Mouse (Mus musculus): ENCODE measurements around the gene Trim40.
A peak's percentile ranks its signal among the peaks of the same experiment; 100 is the strongest.

Gene Trim40

DNA sequence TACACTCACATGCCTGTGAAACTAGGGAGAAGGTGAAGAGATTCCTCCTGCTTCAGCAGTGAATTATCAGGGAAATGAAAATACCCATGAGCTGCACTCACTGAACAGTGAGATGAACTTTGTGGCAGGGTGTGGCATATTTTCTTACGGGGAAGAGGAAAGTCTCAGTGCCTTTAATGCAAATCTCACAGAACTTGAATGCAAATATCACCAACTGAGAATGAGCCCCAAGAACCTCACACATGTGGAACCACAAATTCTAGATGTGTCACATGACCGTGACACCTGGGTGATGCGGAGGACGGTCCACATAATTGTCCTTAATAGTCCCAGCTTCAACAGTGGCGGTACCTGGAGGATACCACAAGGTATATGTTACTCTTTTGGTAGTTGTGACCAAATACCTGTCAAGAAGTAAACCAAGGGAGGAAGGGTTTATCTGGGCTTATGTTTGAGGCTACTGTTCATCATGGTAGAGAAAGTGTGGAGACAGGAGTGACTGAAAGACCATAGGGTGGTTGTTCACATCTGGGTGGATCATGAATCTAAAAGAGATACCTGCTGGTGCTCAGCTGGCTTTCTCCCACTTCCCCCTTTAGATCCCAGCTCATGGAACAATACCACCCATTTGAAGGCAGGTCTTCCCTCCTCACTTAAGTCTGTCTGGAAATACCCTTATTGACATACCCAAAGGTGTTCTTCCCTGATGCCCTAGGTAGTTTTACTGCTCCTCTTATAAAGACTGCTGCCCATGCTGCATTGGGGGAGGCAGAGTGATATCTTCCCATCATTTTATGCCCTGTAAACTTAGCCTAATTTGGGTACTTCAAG is at the start of gene Trim40:
Gene Trim40 (minus strand): TSS at position 51 of the 831 bp plus-strand sequence.
- no peak for DNase-seq (ENCODE audit: low spot score)

DNA sequence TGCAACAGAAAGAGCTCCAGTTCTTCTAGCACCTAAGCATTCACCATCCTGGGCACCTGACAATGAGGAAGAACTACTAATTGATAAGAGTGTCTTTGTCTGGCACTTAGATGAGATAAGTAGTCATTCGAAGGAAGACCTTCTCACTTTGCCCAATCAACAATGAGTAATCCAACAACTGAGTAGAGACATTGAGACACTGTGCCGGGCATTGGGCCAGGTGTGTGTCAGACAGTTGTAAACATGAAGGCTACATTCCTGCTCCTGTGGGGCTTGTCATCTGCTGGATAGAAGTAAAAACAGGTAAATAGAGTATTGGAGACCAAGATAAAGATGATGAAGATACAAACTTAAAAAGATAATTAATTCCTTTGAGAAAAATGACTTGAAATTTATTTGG is 48.1 kb upstream of the Trim40 start:
- no peak for DNase-seq (ENCODE audit: low spot score)

DNA sequence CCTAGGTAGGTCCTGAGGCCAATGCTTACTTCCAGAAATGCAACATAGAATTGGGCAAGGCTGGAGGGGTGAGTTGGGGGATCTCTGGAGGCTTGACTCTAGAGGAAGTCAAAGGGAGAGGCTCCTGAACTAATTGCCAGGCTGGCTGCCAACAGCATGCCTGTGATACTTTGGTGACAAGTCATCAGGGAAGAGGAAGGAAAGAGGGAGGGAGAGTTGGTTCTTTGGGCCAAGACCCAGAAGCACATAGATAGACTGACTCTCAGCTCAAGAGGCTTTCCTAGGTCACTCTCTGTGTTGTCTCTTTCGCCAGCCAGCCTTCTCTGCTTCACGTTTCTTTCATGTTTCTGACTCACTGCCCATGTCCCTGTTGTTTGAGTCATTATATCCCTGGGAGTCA is 41.9 kb upstream of the Trim40 start:
- DNase-seq (ENCODE audit: low spot score) = no peak

DNA sequence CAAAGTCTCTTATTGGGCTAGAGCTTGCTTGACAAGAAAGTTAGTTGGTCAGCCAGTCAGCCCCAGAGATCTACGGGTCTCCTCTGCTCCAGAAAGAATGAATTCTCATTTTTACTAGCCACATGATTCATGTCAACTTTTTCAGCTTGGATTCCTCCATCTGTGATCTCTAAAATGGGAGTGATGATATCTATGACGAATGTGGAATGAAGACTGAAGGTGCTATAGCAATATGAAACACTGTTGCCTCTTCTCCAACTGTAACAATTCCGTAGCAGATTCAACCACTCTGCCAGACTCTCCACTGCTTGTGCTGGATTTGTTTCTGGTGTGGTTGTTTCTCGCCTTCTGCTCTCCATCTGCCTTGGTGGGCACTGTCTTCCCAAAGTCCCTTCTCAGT is 41.2 kb upstream of the Trim40 start:
- DNase-seq (ENCODE audit: low spot score) = no peak

DNA sequence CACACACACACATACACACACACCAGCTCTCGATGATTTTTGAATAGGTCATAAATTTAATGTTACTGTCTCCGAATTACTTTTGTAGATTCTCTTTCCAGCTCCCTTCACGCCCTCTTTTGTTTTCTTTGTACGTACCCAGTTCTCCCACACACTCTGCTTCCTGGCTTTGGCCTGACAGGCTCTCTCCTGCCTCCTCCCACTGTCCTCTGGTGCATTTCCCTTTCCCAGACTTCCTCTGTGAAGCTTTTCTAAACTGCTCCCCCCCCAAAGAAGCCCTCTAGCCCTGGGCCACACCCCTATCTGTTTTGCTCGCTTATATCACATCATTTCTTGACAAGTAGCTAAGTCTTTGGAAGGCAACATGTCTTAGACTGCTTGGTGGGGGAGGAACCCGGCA is 40.3 kb upstream of the Trim40 start:
- DNase-seq (ENCODE audit: low spot score) = no peak

DNA sequence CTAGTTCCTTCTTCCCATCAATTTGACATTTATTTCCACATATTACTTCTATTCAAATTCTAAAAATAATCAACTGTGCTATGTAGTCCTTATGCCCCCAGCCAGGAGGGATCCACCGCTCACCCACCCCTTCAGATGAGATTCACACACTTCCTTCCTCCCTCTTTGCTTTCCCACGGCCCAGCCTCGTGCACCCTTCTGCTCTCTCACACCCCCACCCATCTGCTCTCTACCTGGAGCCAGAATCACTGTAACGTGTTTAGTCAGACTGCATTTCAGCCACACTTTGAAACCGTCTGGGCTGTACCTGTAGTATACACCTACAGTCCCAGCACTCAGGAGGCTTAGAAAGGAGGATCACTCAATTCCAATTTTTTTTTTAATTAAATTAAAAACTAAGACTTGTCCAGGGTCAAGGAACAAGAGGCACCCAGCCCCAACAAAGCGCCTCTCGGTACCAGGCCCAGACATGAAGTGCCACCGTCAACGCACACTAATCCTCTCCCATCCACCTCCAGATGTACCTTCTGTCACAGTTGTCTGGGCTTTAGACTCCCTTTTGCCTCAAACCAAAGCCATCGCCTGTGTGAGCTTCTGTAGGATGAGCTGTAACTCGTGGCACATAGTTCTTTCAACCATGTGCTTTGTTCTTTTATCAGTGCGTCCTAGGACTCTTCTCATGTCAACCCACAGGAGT is 39.5 kb upstream of the Trim40 start:
- DNase-seq (ENCODE audit: low spot score) = no peak

DNA sequence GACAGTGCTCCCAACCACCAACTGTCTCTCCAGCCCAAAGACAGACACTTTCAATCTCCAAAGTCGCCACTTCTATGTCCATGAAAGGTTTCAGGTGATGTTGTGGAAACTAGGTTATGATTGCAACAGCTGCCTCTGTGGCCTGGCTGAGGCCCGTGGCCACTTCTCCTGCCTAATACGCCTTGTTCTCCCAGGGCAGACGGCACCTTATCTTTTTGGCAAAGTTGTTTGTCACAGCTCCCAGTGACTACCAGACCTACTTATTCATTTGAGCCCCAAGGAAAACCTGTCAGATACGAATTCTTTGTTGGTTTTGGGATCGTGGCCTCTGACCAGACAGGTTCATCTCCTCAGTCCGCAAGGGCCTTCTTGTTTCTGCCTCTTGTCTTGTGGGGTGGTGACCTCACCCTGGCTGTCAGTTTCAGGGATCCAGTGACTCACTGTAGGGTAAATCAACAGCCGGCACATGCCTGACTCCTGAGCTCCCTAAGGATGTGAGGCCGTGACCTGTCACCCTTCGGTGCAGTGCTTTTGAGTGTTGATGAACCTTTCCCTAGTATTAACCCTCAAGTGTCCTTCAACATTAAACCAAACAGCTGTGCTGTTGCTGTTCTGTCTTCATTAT is 37.7 kb upstream of the Trim40 start:
- DNase-seq (ENCODE audit: low spot score) = peak; percentile 30

DNA sequence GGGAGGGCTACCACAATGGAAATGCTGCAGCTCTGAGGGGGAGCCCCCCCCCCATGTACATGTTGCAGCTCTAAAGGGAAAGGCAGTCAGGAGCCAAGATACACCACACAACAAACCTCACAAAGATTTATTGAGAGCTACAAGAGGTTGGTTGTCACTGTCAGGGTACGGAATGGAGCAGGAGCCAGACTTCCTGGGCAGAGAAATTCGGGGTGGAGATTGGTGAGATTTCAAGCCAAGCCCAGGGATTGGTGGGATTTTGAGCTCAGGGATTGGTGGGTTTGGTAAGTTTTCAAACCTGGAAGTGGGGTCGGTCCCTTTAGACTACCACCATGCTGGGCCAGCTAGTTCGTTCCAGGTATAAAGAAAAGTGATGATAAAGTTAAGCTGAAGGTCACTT is 33.6 kb upstream of the Trim40 start:
- DNase-seq (ENCODE audit: low spot score) = no peak

DNA sequence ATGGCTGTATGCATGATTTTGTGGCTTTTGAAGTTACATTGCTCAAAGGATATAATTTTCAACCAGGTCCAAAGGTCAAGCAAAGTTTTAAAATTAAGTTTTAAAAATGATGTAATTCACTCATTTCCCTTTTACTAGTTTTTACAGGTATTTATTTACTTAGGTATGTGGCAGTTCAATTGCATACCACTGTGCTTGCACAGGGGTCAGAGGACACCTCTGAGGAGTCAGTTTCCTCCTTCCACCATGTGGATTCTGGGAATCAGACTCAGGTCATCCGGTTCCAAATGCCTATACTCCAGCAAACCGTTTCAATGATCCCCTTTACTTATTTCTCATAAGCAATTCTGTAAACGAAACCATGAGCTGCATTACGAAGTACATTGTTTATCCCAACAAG is 32.8 kb upstream of the Trim40 start:
- no peak for DNase-seq (ENCODE audit: low spot score)

DNA sequence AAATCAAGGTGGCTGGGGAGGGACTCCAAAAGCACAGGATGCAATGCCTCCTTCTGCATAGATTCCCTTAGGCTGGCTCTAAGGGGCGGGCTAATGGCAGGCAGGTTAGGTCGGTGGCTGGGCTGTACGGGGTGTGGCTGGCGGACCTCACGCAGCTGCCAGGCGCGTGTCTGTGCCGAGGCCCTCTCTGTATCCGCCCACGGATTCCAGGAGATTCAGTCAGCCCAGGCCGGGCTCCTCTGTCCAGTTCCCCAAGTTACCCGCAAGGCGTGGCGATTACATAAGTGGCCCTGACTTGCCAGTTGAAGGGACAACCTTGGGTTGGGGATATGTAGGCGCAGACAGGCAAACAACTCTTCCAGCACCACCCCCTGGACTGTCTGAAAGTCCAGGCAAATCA is 30.3 kb upstream of the Trim40 start:
- DNase-seq (ENCODE audit: low spot score) = no peak

DNA sequence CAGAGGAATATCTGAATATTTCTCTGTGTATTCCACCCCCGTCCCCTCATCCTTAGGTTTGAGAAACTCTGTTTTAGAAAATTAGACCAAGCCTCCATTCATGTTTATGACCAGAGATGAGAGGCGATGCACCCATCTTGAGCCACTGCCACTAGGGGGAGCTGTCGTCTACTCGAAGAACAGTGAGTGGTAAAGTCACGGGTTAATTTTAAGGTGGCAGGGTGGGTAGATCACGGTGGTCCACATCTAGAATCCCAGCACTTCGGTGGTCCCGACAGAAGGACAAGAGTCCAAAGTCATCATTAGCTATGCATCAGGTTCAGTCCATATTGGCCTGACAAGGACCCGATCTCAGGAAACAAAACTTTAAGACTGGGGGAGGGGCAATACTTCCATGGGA is 25.2 kb upstream of the Trim40 start:
- peak; percentile 76 for DNase-seq (ENCODE audit: low spot score)

DNA sequence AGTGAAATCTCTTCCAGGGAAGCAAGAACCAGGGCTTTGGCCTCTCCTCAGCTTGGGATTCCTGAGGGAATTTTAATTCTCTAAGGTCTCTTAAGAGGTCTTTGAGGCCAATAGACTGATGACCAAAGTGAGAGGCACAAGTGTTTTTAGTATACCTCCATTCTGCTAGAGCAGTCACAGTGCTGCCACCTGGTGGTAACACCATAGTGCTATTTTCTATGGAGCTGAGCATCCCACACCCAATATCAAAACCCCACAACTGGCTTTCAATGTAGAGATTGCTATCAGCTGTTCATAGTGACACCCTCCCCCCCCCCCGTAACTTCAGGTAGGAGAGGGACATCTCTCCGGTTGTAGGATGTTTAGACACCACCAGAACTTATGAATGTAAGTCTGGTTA is 24.2 kb upstream of the Trim40 start:
- peak; percentile 90 for DNase-seq (ENCODE audit: low spot score)

DNA sequence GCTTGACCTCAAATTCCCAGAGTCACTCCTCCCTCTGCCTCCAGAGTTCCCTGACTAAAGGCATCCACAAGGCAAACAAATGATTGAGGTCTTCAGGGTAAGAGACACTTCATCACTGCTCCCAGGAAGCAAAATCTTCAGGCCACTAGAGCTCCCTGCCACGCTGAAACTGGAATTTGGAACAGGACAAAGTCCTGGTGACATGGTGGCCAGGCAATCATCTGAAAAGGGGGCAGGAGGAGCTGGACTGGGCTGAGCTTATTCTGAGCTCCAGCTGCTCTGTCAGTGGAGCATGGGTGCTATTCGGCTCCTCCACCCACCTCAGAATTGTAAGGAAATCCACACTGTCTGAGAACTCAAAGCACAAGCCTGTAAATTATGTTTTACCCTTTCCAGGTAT is 22.1 kb upstream of the Trim40 start:
- DNase-seq (ENCODE audit: low spot score) = no peak

DNA sequence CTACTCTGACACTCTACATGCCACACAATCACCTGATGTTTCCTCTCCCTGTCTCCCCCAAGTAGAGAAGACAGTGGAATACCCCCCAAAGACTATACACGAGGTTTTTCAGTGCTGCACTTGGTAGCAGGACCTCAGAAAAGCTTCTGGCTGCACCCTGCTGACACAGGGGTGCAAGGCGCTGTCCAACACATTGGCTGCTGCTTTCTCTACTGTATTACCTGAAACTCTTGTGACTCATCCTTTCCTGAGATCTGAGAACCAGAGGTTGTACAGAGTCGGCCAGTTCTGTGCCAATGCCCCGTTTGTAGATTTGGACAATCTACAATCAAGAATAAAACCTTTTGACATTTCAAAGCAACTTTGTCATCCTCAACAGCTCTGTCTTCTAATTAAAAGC is 19.9 kb upstream of the Trim40 start:
- DNase-seq (ENCODE audit: low spot score) = no peak

DNA sequence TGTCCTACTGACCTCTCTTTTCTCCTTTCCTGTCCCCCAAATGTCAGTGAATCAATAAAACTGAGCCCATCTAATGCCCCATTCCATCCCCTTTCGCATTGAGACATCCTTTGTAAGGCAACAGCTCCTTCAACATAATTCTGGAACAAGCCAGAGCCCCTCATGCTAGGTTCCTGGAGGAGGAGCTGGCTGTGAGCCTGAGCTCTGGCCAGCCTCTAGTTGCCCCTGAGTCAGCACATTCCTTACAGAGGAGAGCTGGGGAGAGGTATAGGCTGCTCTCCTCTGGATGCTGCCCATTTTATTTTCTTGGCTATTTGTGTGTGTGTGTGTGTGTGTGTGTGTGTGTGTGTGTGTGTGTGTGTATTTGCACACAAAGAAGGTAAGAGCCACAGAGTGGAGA is 18.3 kb upstream of the Trim40 start:
- DNase-seq (ENCODE audit: low spot score) = peak; percentile 22

DNA sequence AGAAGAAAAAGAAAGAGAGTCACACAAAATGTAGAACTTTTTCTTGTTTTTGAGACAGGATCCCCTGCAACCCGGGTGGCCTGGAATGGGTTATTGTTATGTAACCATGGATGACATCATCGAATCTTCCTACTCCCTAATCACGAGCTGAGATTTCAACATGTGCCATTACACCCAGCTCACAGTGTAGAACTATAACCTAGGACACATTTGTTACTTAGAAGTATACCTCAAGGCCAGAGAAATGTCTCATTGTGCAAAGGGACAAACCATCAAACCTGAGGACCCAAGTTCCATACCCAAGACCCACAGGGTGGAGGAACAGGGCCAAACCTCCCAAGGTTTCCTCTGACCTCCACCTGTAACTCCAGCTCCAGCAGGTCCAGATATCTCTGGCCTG is 13.7 kb upstream of the Trim40 start:
- no peak for DNase-seq (ENCODE audit: low spot score)

DNA sequence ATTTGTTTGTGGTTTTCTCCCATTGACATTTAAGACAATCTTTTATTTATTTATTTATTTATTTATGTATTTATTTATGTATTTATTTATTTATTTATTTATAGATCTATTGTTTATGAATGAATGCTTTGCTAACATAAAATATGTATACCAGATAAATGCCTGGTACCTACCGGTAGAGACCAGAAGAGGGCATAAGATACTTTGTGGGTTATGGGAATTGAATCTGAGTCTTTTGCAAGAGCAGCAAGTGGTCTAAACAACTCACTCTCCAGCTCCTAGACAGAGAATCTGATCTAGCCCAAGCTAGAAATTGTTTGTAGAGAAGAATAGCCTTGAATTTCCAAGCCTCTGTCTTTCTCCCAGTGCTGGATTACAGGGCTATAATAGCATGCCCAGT is 10.8 kb upstream of the Trim40 start:
- no peak for DNase-seq (ENCODE audit: low spot score)

DNA sequence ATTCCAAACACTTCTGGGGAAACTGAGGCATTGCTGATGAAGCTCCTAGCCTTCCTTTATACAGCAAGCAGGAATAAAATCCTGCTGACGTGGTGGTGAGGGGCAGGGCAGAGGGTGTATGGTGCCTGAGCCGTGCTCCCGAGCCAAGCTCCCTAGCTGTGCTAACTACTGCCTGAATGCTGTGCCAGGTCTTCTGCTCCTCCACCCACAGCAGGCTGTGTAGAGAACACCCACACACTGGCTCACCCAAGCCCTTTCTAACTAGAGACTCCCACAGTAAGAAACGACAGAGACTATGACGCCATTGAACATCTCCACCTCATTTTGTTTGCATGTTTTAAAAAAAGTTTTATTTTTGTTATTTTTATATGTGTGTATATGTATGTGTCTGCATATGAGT is 10.1 kb upstream of the Trim40 start:
- DNase-seq (ENCODE audit: low spot score) = no peak

DNA sequence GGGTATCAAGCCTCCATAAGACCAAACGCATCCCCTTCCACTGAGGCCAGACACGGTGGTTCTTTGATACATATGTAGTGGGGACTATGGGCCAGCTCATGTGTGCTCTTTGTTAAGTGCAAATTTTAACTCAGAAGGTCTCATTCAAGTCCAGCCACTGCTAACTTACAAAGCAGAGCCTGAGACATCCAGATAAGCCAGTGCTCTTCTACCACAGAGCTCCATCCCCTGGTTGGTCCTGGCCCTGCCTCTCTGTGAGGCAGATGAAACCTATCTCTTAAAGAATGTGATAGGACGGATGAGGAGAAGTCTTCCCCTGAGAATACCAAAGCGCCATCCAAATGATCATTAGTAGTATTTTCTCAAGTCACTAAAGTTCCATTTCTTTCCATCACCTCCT is 9.5 kb upstream of the Trim40 start:
- DNase-seq (ENCODE audit: low spot score) = no peak

DNA sequence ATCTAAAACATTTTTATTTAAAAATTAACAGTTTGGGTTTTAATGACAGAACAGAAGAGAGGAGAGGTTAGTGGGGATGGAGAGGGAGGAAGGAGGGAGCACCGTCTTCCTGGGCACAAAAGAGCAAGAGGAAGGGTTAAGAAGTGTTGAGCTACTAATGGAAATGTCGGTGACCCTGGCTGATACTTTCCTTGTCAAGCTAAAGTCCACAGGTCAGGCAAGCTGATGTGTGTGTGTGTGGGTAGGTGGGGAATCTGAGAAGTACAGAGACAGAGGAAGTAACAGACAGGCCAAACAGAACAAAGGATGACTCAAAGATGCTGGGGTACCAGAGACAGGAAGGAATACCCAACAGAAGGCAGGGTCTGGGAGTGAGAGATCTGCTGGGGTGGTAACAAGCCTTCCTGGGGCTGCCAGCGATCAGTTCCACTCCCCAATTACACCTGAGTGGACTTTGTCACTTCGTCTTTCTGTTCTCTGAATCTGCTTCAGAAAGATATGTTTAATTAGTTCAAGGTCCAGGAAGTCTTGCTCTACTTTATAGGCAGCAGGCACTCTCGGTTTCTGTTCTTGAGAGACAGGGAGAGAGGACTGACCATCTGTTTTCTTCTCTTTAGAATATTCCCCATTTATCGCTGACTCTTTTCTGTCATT is 7.8 kb upstream of the Trim40 start, which contains the start of gene Trim31:
Gene Trim31 (plus strand): TSS at position 567 of the 654 bp plus-strand sequence.
- no peak for DNase-seq (ENCODE audit: low spot score)

DNA sequence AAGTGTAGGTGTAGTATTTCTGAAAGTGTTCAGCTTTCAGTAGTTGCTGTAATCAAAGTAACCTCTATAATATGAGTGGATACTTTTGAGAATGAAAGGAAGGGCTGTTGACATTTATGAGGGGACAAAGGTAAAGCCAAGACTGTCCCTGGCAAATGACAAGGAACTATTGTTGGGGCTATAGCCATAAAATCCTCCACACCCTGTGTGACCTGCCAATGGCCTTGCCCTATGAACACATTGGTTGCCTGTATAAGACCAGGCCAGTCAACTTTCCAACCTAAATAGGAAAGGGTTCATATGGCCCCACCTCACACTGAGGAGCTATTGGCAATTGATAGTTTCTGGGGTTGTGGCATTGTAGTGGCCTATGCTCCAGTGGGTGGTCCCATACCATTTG is 7.1 kb upstream of the Trim40 start:
- DNase-seq (ENCODE audit: low spot score) = no peak

DNA sequence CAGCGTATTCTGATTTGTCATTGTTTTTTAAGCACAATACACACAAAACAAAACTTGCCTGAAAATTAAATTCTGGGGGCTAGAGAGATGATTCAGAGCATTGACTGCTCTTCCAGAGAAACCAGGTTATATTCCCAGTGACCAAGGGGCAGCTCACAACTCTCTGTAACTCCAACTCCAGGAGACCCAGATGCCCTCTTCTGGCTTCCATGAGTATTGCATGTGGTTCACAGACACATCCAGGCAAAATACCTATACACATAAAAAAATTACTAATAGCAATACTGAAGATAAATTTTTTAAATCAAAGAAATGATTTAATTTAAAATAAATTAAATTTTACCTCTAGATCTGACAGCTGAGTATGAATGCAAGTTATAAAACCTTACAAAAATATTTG is 6.7 kb upstream of the Trim40 start:
- peak; percentile 55 for DNase-seq (ENCODE audit: low spot score)

DNA sequence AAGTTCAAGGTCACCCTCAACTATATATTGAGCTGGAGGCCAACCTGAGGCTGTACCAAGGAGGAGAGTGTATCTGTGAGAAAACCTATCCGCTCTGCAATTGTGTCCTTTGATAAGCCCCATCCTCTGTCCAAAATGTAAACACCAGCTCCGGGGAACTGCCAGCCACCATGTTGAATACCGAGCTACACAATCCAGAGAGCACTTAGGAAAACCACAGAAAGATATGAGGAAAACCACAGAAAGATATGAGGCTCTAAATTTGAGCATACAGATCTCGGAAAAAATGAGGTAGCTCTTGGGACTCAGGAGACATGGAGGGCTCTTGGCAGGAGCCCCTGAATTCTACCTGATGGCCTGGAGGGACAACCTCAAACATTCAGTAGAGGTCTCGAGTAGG is 3.5 kb upstream of the Trim40 start:
- no peak for DNase-seq (ENCODE audit: low spot score)
